Mouse (Mus musculus): ENCODE results near the gene Nes. TPM values are rescaled to one million over a fixed set of nuclear protein-coding genes. Genes with fewer than 3 reads are reported as not detected.

Gene Nes
- 26.6 and 37.2 TPM in 2 replicates for polyA plus RNA-seq (2015; fragmentation: Nextera tagmentation; extraction: Ambion mirVana)

DNA sequence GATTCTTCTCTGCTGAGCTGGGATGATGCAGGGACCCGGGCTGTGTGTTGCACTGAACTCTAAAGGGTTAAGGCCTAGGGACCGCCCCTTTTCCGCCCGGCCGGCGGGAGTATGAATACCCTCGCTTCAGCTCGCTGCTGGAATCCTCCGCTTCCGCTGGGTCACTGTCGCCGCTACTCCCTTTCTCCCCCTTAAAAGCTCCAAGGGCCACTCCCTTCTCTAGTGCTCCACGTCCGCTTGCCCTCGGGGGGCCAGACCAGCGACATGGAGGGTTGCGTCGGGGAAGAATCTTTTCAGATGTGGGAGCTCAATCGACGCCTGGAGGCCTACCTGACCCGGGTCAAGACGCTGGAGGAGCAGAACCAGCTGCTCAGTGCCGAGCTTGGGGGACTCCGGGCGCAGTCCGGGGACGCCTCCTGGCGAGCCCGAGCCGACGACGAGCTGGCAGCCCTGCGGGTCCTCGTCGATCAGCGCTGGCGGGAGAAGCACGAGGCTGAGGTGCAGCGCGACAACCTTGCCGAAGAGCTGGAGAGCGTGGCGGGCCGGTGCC, at the start of gene Nes:
Gene Nes, plus strand, starts transcription at position 140 of the 550 bp plus-strand sequence.
- Histone ChIP-seq H3K4me1 (peaks cover 43% of the 10 kb centered on the region), H3K4me2 (peak within 1 kb of the TSS; percentile 94), H3K27ac (peak within 1 kb of the TSS; percentile 67), H3K9me3 (no peaks in the 10 kb centered on the region), H3K4me3 (peak within 1 kb of the TSS; percentile 52), H3K9ac (peak within 1 kb of the TSS; percentile 62), H3K27me3 (peaks cover 36% of the 10 kb centered on the region), H3K36me3 (no peaks in the 10 kb centered on the region)
- under 1% methylated on average over 44 of the region's 44 CpGs for WGBS
- peak; percentile 55 for ATAC-seq (ENCODE audit: insufficient number of reproducible peaks, low FRiP score, low TSS enrichment, low read depth)

DNA sequence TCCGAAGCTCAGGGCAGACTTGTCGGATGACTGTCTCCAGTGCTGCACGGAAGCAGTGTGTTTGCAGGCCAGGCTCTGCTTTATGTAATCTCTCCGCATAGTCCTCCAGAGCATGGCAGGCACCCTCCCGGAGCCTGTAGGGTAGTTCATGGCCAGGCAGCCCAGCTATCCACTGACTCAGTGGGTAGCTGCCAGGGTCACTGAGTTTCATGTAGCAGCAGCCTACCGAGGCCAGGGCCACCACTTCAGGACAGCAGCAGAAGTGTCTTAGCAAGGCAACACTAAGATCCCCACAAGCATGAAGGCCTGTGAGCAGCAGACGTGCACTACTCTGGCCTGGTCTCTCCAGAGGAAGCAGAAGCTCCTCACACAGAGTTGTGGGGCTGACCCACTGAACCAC, 45.9 kb upstream of the Nes start:
- Histone ChIP-seq H3K4me1 (peaks cover 9% of the 10 kb centered on the region), H3K9me3 (no peaks in the 10 kb centered on the region), H3K4me2 (no peak overlapping the region), H3K36me3 (peaks cover 59% of the 10 kb centered on the region), H3K27me3 (no peaks in the 10 kb centered on the region), H3K27ac (no peak overlapping the region), H3K4me3 (no peak overlapping the region), H3K9ac (no peak overlapping the region)
- 87% methylated on average over 7 of the region's 7 CpGs for WGBS
- no peak for ATAC-seq (ENCODE audit: insufficient number of reproducible peaks, low FRiP score, low TSS enrichment, low read depth)

DNA sequence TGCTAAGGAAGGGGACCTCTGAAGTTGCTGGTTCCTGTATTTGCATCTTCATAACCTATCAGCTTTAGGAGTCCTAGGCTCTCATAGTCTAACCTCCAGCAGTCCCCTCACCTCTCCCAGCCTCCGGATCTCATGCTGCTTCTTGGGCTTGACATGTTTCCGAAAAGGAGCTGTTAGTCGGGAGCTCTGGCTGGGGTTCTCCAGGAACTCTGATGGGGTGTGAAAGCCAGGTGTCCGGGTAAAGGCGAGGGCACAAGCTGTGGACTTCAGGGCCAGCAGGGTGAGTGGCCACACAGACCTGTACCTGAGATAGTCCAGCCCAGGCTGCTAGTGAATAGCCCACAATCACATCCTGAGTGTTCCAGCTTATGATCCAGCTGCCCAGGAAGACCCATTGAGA, 43.4 kb upstream of the Nes start:
- Histone ChIP-seq H3K27me3 (no peaks in the 10 kb centered on the region), H3K9ac (no peak overlapping the region), H3K4me1 (peaks cover 21% of the 10 kb centered on the region), H3K36me3 (peaks cover 61% of the 10 kb centered on the region), H3K9me3 (no peaks in the 10 kb centered on the region), H3K4me2 (no peak overlapping the region), H3K27ac (no peak overlapping the region), H3K4me3 (no peak overlapping the region)
- ATAC-seq (ENCODE audit: insufficient number of reproducible peaks, low FRiP score, low TSS enrichment, low read depth) = no peak
- WGBS = 91% methylated on average over 5 of the region's 5 CpGs

DNA sequence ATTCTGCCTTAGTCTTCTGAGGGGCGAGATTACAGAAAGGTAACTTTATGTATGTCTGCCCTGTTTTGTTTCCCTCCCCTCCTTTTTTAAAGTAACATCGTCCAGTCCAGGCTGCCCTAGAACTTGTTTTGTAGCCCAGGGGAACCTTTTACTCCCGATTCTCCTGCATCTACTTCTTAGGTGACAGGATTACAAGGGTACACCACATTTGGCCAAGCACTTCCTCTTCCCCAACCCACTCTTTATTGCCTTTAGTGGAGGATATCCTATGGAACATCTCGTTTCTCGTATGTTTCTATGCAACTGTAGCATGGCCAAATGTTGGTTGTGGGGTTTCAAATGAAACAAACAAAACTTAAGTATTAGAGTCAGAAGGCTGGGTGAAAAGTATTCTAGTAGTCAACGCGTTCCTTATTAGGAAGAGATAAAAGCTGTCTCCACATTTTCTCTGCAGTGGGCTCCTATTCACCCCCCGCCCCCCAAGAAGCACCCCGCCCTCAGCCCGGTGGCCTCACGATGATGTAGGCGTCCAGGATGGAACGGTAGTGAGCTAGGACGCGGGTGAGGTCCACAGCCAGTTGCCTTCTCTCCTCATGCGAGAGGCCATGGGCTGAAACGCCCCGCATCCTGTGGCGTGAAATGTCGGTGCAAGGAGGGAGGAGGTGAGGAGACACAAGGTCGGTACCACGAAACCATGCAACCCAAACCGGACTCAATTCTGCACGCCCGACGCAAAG, 41.4 kb upstream of the Nes start:
- peaks cover 30% of the 10 kb centered on the region for H3K4me1 ChIP-seq
- peak overlapping the region; percentile 69 for H3K4me2 ChIP-seq
- 5% methylated on average over 26 of the region's 26 CpGs for WGBS
- H3K36me3 ChIP-seq = peaks cover 53% of the 10 kb centered on the region
- peak overlapping the region; percentile 86 for H3K9ac ChIP-seq
- ATAC-seq (ENCODE audit: insufficient number of reproducible peaks, low FRiP score, low TSS enrichment, low read depth) = peak; percentile 30
- peak overlapping the region; percentile 93 for H3K27ac ChIP-seq
- peak overlapping the region; percentile 94 for H3K4me3 ChIP-seq
- H3K9me3 ChIP-seq = no peaks in the 10 kb centered on the region
- H3K27me3 ChIP-seq = no peaks in the 10 kb centered on the region

DNA sequence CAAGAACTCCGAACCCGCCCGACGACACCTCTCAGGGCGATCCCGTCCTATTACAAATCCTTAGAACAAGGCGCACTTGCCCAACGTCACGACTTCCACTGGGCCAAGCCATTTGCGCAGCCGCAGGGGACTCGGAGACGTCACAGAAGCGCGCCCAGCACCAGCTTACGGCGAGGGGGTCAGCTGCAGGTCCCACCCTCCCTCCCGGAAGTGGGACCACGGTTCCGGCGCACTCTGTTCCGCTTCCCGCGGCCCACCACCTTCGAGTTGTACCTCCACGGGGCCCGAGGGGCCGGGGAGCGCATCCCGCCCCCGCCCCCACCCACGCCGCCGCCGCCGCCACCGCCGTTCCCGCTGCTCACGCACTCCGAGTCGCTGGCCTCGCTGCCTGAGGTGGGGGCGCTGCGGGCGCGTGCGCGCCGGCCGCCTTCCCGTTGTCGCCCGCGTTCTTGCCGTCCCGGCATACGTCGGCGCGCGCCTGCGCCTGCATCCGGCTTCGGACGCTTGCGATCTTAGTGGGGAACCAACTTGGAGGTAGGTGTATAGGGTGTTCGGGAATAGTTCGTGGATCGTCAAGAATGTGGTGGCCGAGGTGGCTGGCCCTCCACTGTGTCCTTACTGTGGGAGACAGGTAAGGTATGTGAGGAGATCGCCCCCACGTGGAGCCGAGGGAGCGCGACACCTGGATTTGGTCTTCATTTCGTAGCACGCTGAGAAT, 40.6 kb upstream of the Nes start, which contains the start of the genes Isg20l2 and Rrnad1:
Gene Isg20l2, plus strand, starts transcription at position 237 of the 718 bp plus-strand sequence.
Gene Rrnad1, minus strand, starts transcription at position 640 of the 718 bp plus-strand sequence.
- peak within 1 kb of the TSS; percentile 93 for H3K27ac ChIP-seq
- H3K4me3 ChIP-seq = peak within 1 kb of the TSS; percentile 94
- H3K4me1 ChIP-seq = peaks cover 32% of the 10 kb centered on the region
- peaks cover 52% of the 10 kb centered on the region for H3K36me3 ChIP-seq
- H3K9ac ChIP-seq = peak within 1 kb of the TSS; percentile 86
- peak; percentile 97 for ATAC-seq (ENCODE audit: insufficient number of reproducible peaks, low FRiP score, low TSS enrichment, low read depth)
- under 1% methylated on average over 66 of the region's 78 CpGs for WGBS
- H3K4me2 ChIP-seq = peak within 1 kb of the TSS; percentile 69
- H3K27me3 ChIP-seq = no peaks in the 10 kb centered on the region
- H3K9me3 ChIP-seq = no peaks in the 10 kb centered on the region

DNA sequence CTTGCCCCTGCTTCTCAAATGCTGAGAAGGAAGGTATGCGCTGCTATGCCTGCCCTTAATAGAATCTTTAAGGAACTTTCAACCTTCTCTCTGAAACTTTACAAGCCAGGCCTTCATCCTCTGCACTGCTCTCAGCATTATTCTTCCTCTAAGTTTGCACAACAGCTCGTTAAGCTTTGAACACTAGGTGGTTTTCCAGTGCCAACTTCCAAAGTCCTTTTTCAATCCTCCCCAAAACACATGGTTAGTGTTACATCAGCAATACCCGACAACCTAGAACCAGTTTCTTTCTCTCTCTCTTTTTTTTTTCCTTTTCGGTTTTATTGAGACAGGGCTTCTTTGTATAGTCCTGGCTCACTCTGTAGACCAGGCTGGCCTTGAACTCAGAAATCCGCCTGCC, 36.9 kb upstream of the Nes start:
- Histone ChIP-seq H3K4me2 (no peak overlapping the region), H3K4me3 (no peak overlapping the region), H3K27me3 (no peaks in the 10 kb centered on the region), H3K36me3 (peaks cover 57% of the 10 kb centered on the region), H3K27ac (no peak overlapping the region), H3K9me3 (no peaks in the 10 kb centered on the region), H3K4me1 (peaks cover 42% of the 10 kb centered on the region), H3K9ac (no peak overlapping the region)
- WGBS = 74% methylated on average over 5 of the region's 5 CpGs
- ATAC-seq (ENCODE audit: insufficient number of reproducible peaks, low FRiP score, low TSS enrichment, low read depth) = no peak

DNA sequence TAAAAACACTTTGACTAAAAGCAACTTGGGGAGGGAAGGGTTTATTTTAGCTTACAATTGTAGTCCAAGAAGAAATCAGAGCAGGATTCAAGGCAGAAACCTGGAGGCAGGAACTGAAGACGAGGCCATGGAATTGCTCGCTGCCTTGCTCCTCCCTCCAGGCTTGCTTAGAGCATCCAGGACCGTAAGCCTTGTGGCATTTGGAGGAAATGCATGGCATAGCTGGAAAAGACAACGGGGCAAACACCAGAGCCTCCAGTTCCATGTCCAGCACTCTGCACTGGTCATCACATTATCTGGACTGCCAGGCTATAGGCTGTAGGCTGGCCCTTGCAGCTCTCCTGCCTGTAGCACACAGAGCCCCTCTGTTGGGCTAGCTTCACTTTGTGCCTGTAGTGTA, 36.4 kb upstream of the Nes start:
- no peak for ATAC-seq (ENCODE audit: insufficient number of reproducible peaks, low FRiP score, low TSS enrichment, low read depth)
- H3K9ac ChIP-seq = no peak overlapping the region
- H3K27me3 ChIP-seq = no peaks in the 10 kb centered on the region
- no peak overlapping the region for H3K27ac ChIP-seq
- H3K4me3 ChIP-seq = no peak overlapping the region
- peaks cover 37% of the 10 kb centered on the region for H3K4me1 ChIP-seq
- peaks cover 61% of the 10 kb centered on the region for H3K36me3 ChIP-seq
- 65% methylated on average over 4 of the region's 4 CpGs for WGBS
- H3K4me2 ChIP-seq = no peak overlapping the region
- no peaks in the 10 kb centered on the region for H3K9me3 ChIP-seq

DNA sequence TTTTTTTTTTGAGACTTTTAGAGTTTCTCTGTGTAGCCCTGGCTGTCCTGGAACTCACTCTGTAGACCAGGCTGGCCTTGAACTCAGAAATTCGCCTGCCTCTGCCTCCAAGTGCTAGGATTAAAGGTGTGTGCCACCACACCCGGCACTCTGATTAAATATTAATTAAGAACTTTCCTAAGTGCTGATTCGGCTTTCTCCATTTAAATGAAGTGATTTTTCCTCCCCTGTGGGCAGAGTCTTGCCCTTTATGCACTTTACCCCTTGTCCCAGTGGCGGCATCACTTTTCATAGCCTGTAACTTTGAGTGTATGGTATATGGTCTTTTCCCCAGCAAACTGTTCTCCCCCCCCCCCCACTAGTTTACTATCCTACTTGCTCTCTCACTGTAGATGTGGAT, 35.7 kb upstream of the Nes start:
- Histone ChIP-seq H3K36me3 (peaks cover 68% of the 10 kb centered on the region), H3K4me2 (no peak overlapping the region), H3K4me3 (no peak overlapping the region), H3K27me3 (no peaks in the 10 kb centered on the region), H3K9ac (no peak overlapping the region), H3K9me3 (no peaks in the 10 kb centered on the region), H3K4me1 (peaks cover 37% of the 10 kb centered on the region), H3K27ac (no peak overlapping the region)
- WGBS = 74% methylated on average over 4 of the region's 4 CpGs
- ATAC-seq (ENCODE audit: insufficient number of reproducible peaks, low FRiP score, low TSS enrichment, low read depth) = no peak

DNA sequence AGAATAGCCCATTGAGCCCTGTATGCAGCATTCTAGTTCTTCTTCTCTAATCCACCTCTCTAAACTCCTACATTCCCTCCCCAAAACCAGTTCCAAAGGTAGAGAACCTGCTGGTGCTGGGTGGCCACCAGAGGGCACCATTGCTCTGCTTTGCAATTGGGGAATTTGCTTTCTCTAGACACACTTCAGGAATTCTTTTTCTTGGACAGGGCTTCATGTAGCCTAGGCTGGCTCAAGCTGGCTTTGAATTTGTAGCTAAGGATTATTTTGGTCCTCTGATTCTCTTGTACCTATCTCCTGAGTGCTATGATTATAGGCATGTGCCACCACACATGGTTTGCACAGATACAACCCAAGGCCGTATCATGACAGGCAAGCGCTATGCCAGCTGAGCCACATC, 35.1 kb upstream of the Nes start:
- Histone ChIP-seq H3K27me3 (no peaks in the 10 kb centered on the region), H3K36me3 (peaks cover 73% of the 10 kb centered on the region), H3K4me3 (no peak overlapping the region), H3K9me3 (no peaks in the 10 kb centered on the region), H3K4me1 (peaks cover 37% of the 10 kb centered on the region), H3K4me2 (no peak overlapping the region), H3K9ac (no peak overlapping the region), H3K27ac (no peak overlapping the region)
- no peak for ATAC-seq (ENCODE audit: insufficient number of reproducible peaks, low FRiP score, low TSS enrichment, low read depth)
- WGBS = 92% methylated on average over 2 of the region's 2 CpGs

DNA sequence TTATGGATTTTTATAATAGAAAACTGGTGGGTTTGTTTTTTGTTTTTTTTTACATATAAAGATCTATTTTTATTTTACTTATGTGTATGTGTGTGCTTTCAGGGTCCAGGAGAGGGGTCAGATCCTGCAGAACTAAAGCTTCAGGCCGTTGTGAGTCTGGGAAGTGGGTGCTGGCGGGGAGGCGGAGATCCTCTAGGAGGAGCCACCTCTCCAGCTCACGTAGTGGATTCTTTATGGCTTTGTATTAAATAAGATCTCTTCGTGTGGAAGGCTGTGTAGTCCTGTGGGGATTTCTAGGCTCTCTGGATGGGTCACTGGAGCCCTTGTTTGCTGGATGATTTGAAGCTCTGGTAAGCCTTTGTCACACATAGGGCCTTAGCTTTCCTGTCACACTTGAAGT, 30.3 kb upstream of the Nes start:
- no peak overlapping the region for H3K27ac ChIP-seq
- H3K9me3 ChIP-seq = no peaks in the 10 kb centered on the region
- WGBS = 54% methylated on average over 5 of the region's 5 CpGs
- H3K27me3 ChIP-seq = no peaks in the 10 kb centered on the region
- H3K4me2 ChIP-seq = no peak overlapping the region
- no peak for ATAC-seq (ENCODE audit: insufficient number of reproducible peaks, low FRiP score, low TSS enrichment, low read depth)
- peaks cover 62% of the 10 kb centered on the region for H3K36me3 ChIP-seq
- H3K9ac ChIP-seq = no peak overlapping the region
- no peak overlapping the region for H3K4me3 ChIP-seq
- peaks cover 28% of the 10 kb centered on the region for H3K4me1 ChIP-seq

DNA sequence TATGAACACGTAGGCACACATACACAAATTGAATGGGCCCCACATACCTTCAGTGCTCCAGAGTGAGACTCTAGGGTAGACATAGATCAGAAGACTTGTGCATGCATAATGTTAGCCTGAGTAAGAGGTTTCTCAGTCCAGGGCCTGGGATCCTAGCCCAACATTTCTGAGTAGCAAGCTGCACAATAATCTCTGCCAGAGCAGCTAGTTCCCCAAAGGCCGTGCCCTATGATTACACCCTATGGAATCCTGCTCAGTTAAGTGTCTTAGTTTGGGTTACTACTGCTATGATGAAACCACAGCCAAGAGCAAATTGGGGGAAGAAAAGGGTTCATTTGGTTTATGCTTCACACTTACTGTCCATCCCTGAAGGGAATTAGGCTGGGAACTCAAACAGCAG, 28.4 kb upstream of the Nes start:
- Histone ChIP-seq H3K36me3 (peaks cover 50% of the 10 kb centered on the region), H3K27me3 (no peaks in the 10 kb centered on the region), H3K27ac (peak overlapping the region; percentile 38; the same call in 1 of the 2 replicates), H3K4me2 (no peak overlapping the region), H3K4me3 (no peak overlapping the region), H3K9me3 (no peaks in the 10 kb centered on the region), H3K9ac (no peak overlapping the region), H3K4me1 (peaks cover 40% of the 10 kb centered on the region)
- no peak for ATAC-seq (ENCODE audit: insufficient number of reproducible peaks, low FRiP score, low TSS enrichment, low read depth)
- WGBS = 91% methylated on average over 2 of the region's 2 CpGs

DNA sequence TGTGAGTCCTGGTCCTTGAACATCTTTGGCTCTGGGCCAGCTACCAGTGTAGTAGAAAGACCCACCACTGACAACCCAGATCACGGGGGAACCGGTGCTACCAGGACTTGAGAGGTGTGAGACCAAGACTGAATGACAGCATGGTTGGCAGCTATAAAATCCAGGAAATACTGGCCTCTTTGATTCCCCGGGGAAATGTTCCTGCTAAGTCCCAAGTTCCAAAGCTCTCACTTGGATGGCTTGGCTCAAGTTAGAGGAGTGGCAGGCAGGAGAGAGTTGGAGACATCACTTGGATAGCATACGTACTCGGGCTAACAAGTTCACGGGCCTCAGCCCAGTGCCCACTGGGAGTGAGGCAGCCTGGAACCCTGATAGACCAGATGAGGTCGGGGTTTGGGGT, 27.3 kb upstream of the Nes start:
- H3K9ac ChIP-seq = no peak overlapping the region
- WGBS = 47% methylated on average over 7 of the region's 7 CpGs
- peaks cover 51% of the 10 kb centered on the region for H3K4me1 ChIP-seq
- no peak overlapping the region for H3K4me3 ChIP-seq
- no peak for ATAC-seq (ENCODE audit: insufficient number of reproducible peaks, low FRiP score, low TSS enrichment, low read depth)
- no peaks in the 10 kb centered on the region for H3K27me3 ChIP-seq
- no peak overlapping the region for H3K4me2 ChIP-seq
- H3K27ac ChIP-seq = no peak overlapping the region
- no peaks in the 10 kb centered on the region for H3K9me3 ChIP-seq
- peaks cover 38% of the 10 kb centered on the region for H3K36me3 ChIP-seq
